Mouse (Mus musculus) gastrocnemius, postnatal 14 days (tissue): ENCODE measurements around the gene Hoxc11. TPM values are rescaled to one million over a fixed set of nuclear protein-coding genes. Genes with fewer than 3 reads are reported as not detected.

Experiments
- DNase-seq: peaks from one replicate; pipeline ENCODE4 v3.0.0; 2021; ENCODE audit warnings: mixed read lengths
- intact Hi-C: fragments of 180-260 bp; cut with DNase I; formaldehyde crosslinking; loops from one replicate; pipeline ENCODE4 v1.15.1; 2025; ENCODE audit warnings: low total_unique reads
- total RNA-seq, 2 experiments: library from RNA; stranded (reverse); gene quantifications; 2 replicates each; pipeline ENCODE4 v1.2.3; 2021

The Hoxc11 gene
- total RNA-seq, 2 experiments from 2014 or later = 6.6 to 9.1 TPM

DNA sequence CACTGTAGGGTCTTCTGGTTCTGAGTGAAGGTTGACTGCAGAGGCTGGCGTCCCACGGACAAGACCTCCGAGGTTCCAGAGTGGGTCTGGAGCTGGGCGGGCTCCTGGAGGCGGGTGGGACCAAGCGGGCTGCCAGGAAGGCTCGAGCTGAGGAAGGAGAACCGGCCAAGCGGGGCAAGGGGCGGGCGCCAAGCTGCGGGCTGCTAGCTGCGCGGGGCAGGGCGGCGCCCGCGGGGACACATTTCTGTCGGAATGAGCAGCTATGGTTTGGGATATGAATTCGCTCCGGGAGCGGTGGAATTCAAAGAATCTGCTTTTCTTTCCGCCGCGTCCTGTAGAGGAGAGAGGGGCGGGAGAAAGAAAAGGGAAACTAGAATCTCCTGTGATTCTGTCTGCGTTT lies 19.3 kb upstream of the Hoxc11 start:
- DNase-seq = no peak
- intact Hi-C loops = loop anchor here (5.0 kb wide), 1 partner anchor 163 kb away; no protein-coding TSS in a partner anchor

DNA sequence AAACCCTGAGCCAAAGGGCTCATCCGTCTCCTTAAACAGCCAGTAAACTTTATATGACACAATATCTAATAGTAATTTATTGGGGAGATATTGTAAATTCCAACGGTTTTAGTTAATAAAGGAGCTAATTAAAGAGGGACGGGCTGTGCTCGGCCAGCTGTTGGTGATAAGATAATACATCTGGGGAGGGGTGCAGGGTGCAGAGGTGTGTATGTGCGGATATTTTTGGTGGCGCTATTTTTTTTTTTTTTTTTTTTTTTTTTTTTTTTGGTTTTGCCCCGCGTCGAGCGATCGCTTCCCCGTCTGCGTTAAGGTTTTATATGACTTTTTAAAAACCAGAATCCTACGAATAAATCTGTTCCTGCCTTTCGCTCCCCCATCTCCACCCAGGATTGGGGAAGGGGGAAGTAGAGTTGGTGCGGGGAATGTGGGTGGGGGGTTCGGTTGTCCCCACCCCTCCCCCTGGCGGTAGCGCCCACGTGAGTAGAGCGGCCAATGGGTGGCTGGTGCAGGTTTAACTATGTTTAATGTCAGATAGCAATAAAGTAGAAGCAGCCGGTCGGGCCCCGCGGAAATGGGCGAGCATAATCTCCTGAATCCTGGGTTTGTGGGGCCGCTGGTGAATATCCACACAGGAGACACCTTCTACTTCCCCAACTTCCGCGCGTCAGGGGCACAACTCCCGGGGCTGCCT lies 17.8 kb upstream of the Hoxc11 start, which contains the start of gene Hoxc12:
Gene Hoxc12 (plus strand): TSS at position 479 of the 694 bp plus-strand sequence.
- DNase-seq = no peak
- intact Hi-C loops = loop anchor here (5.0 kb wide), 1 partner anchor 164 kb away; no protein-coding TSS in a partner anchor

DNA sequence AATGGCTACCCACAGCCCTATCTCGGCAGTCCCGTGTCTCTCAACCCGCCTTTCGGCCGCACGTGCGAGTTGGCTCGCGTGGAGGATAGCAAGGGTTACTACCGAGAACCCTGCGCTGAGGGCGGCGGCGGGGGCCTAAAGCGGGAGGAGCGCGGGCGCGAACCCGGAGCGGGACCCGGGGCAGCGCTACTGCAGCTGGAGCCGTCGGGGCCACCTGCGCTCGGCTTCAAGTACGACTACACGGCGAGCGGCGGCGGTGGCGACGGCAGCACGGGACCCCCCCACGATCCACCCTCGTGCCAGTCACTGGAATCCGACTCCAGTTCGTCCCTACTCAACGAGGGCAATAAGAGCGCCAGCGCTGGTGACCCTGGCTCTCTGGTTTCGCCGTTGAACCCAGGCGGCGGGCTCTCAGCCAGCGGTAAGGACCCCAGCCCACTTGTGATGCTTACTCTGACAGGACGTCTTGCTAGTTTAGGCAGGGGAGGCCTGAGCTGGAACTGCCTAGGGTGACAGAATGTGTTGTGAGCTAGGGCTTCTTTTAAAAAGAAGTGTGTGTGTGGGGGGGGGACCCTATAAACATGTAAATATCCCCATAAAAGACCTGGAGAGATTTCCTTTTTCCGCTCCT lies 17.1 kb upstream of the Hoxc11 start:
- intact Hi-C loops = loop anchor here (5.0 kb wide), 1 partner anchor 165 kb away; no protein-coding TSS in a partner anchor
- DNase-seq = no peak

DNA sequence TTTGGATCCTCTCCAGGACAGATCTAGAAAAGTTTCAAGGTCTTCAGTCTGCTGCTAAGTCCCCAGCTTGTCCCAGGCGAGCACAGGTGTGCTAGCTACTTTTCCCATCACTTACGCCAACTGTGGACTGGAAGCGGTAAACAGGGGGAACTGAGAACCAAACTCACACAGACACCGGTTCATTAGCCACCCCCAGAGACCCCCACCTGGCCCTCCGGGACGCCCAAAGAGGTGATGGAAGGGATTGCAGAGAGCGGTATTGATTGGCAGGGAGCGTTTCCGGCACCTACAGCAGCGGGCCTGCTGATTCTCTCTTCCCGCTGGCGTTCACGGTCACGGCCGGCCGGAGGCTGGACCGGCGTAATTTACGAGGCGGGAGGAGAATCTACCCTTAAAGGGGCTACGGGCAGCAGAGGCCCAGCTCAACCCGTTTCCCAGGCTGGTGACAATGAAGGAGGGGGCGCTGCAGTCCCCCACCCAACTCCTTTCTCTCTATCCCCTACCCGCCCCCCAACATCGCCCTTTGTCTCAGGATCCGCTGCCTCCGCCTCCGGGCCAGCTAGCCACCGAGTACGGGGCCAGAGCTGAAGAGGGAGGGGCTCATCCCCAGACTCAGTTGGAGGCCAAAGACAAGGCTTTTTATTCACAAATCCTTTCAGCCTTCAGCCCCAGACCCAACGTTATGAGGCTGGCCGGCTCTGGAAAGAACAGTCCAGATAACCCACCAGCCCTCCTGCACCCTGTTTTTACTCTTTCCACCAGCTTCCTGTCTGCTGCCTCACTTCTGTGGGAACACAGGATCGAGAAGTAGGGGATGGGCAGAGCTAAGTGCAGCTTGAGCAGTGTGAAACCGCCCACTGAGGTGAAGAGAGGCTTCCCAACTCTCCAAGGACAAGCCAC lies 14.7 kb upstream of the Hoxc11 start:
- no peak for DNase-seq
- intact Hi-C loops = loop anchor here (5.0 kb wide), 1 partner anchor 167 kb away; no protein-coding TSS in a partner anchor

- intact Hi-C loops = no loop called here
- DNase-seq = peak; percentile 77
These were observed 11.3 kb upstream of the Hoxc11 start for GRCm38 (mm10) chr15:102942739-102943467.

DNA sequence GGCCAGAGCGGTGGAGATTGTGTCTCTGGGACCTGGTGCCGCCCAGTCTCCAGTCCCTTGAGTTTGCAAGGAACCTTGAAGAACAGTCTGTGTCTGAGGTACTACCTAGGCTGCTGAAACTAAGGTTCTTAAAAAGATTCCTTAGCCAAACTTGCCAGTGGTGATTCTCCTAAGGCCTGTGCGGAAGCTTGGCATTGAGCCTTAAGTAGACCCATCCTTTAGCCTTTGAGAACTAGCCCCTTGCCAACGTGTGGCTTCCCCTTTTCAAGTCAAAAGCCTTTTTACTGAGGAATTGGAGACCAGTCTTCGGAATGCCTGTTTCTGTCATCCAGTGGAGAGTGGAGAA lies 10.8 kb upstream of the Hoxc11 start:
- no peak for DNase-seq
- intact Hi-C loops = no loop called here

DNA sequence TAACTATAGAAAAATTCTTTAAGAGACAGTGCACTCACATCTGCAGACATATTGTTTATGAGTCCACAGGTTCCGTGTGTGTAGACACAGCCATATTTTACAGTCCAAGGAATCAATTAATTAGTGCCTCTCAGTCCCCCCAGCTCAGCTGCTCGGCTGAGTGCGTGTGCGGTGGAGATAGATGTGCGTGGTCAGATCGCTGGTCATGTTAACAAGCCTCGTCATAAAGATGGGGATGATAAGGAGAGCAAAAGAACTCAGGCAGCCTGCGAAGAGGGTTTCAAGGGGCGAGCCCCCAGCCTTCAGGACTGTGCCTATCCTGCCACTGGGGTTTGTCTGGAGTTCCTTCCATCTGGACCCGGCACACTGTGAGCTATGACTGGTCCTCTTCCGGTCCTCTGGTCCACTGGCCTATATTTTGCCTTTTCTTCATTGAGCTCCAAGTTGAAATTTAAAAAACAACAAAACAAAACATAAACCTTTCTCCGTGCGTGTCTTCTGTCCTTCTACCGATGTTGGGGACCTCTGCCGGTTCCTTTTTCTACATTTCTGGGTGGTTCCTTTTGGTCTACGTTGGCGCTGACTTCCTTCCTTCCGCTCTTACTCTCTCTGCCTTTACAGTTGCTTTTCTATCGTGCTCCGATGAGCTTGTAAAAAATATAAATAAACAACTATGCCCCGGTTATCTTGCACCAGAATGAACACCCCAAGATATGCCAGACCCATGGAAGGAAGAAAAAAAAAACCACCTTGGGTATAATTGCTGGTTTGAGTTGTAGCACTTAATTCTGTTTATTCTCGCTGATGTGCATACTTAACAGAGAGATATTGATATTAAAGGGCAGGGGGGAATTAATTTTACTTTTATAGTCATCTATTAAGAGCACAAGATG lies 8.8 kb upstream of the Hoxc11 start:
- intact Hi-C loops = no loop called here
- no peak for DNase-seq

- intact Hi-C loops = no loop called here
- no peak for DNase-seq
These were observed 7.0 kb upstream of the Hoxc11 start for GRCm38 (mm10) chr15:102947276-102947675.

GRCm38 (mm10) chr15:102948842-102949241 lies 5.4 kb upstream of the Hoxc11 start:
- DNase-seq = no peak
- intact Hi-C loops = no loop called here

DNA sequence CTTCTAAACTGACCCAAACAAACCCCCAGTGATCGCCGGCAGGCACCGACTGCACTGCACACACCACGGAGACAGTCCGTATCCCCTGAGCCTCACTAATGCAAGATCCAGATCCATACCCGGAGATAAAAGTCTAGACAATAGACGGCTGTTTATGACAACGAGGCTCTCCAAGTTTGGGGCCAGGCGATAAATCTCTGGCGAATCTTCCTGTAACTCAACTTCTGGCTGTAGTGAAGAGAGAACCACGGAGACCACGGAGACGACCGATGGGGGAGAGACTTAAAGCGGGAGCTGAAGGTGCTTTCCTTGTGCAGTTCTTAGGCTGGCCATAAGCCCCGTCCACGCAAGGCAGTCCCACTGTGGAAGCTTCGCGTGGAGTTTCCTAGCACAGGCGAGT lies 4.5 kb upstream of the Hoxc11 start:
- intact Hi-C loops = no loop called here
- no peak for DNase-seq

GRCm38 (mm10) chr15:102950877-102951276 lies 3.4 kb upstream of the Hoxc11 start:
- no peak for DNase-seq
- intact Hi-C loops = no loop called here

DNA sequence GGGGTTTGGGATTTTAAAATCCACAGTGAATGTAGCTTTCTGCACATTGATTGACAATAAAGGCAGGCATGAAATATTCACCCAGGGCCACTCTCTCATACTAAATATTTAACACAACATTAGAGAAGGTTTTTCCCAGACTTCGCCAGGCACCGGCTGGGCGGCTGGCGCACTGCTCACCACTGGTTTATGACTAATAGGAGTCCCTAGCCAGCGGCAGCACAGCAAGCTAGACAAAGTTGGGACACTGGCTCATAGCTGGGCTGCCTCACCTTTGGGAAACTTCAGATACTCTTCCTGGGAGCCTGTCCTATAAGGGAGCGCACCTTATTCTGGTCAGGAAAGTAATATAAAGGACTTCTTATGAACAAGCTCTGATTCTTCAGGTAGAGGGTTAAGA lies 666 bp upstream of the Hoxc11 start:
- DNase-seq = peak; percentile 48

GRCm38 (mm10) chr15:102955007-102955382 lies 768 bp downstream of the Hoxc11 start:
- intact Hi-C loops = no loop called here
- DNase-seq = peak; percentile 74

More for the DNA sequence above, 666 bp upstream of the Hoxc11 start:
- intact Hi-C loops = no loop called here

- intact Hi-C loops = no loop called here
- DNase-seq = peak; percentile 50
These were observed 1.8 kb downstream of the Hoxc11 start for GRCm38 (mm10) chr15:102955833-102956640.

- intact Hi-C loops = no loop called here
- DNase-seq = peak; percentile 7
These were observed 2.7 kb downstream of the Hoxc11 start for GRCm38 (mm10) chr15:102956906-102957305.

- DNase-seq = peak; percentile 14
- intact Hi-C loops = no loop called here
These were observed 5.5 kb downstream of the Hoxc11 start for GRCm38 (mm10) chr15:102959663-102960191.

GRCm38 (mm10) chr15:102961728-102962127 lies 7.5 kb downstream of the Hoxc11 start:
- no peak for DNase-seq
- intact Hi-C loops = no loop called here
